Comparison of ENCODE assay signal across 8 mouse cellular contexts in the genomic region with DNA sequence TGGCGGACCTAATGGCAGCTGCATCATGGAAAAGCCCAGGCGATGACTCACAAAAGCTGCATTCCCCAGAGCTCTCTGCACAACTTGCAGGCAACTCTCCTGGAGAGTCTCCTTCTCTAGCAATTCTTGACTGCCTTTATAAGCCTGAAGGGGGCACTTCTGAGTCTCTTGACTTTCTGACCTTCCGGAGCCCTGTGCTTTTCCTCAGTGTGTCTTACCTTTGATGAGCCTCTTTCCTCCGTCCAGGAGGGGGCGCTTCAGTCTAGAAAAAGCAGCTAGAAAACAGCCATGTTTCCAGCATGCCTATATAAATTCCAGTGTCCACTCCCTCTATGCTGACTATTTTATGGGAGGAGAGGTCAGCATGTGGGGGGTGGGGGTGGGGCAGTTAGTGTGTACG.
A peak's percentile ranks its signal among the peaks of the same experiment; 100 is the strongest.
DNase-seq lines count a peak whose midpoint lies in the region; ATAC-seq lines count a peak whose summit lies in the region.
"Had no signal": no experiment of that assay in that cellular context is flagged by ENCODE, and none has a peak within 500 bp of the region (broad histone marks: within the 10 kb centered on the region; RNA-seq: fewer than 3 reads in every experiment).

No protein-coding gene starts in this region.

- peak; percentile 45 for DNase-seq in neural tube, embryonic 10.5 days (ENCODE audit: extremely low spot score, low spot score)
- peak; percentile 52 to 60 for DNase-seq in kidney, postnatal 25 days
- DNase-seq in retina, embryonic 14.5 days (ENCODE audit: low spot score): peak; percentile 46
- no peak for DNase-seq in left cerebral cortex, postnatal 14 days (ENCODE audit: low spot score in 2 of 2)

- H3K27me3 ChIP-seq in neural tube, embryonic 15.5 days (replicated peaks): no peaks in the 10 kb centered on the region
- H3K27me3 ChIP-seq: hindbrain, embryonic 15.5 days had no signal

- intact Hi-C loops in left cerebral cortex, postnatal 14 days (cut with DNase I): no loop called here

- H3K27ac ChIP-seq in neural tube, embryonic 15.5 days (replicated peaks): no peak overlapping the region
- H3K27ac ChIP-seq: hindbrain, embryonic 15.5 days had no signal

- 73% methylated on average over 6 of the region's 6 CpGs for WGBS in neural tube, embryonic 15.5 days

- H3K4me1 ChIP-seq in neural tube, embryonic 15.5 days: no peaks in the 10 kb centered on the region
- H3K4me1 ChIP-seq: hindbrain, embryonic 15.5 days had no signal

- no peaks in the 10 kb centered on the region for H3K36me3 ChIP-seq in neural tube, embryonic 15.5 days
- H3K36me3 ChIP-seq: hindbrain, embryonic 15.5 days had no signal

- H3K9ac ChIP-seq in neural tube, embryonic 15.5 days (replicated peaks): no peak overlapping the region
- H3K9ac ChIP-seq: hindbrain, embryonic 15.5 days had no signal

- no peak overlapping the region for H3K4me2 ChIP-seq in neural tube, embryonic 15.5 days
- H3K4me2 ChIP-seq: hindbrain, embryonic 15.5 days had no signal

- ATAC-seq in neural tube, embryonic 15.5 days (ENCODE audit: low FRiP score): no peak
- ATAC-seq in activated CD4-positive, CD25-positive, alpha-beta regulatory T cell, adult 4 months: peak; percentile 73
- peak; percentile 84 for ATAC-seq in common myeloid progenitor, adult 5-6 weeks (replicated peaks; ENCODE audit: low read depth, poor library complexity, severe bottlenecking)

- H3K4me3 ChIP-seq in neural tube, embryonic 15.5 days (replicated peaks): no peak overlapping the region
- H3K4me3 ChIP-seq: hindbrain, embryonic 15.5 days had no signal

- no peaks in the 10 kb centered on the region for H3K9me3 ChIP-seq in neural tube, embryonic 15.5 days (replicated peaks)
- H3K9me3 ChIP-seq: hindbrain, embryonic 15.5 days had no signal

Comparison
In these comparisons a context has a peak if more than half of its experiments do, and no peak if none do; other contexts are left out.
1. DNase-seq: peak in neural tube, embryonic 10.5 days (single experiment), kidney, postnatal 25 days (2 of 2) and retina, embryonic 14.5 days (single experiment); none in left cerebral cortex, postnatal 14 days (0 of 2).